Mouse (Mus musculus) naive thymus-derived CD4-positive, alpha-beta T cell, adult 5 months (primary cell): ENCODE results near the gene Etaa1. TPM values are rescaled to one million over a fixed set of nuclear protein-coding genes. Genes with fewer than 3 reads are reported as not detected.

Experiments used
- polyA plus RNA-seq: library from polyadenylated mRNA; unstranded; fragments of 100-300 nt; shearing (Covaris generic); gene quantifications from one replicate; pipeline ENCODE4 v1.2.1, GENCODE M21; 2017

The Etaa1 gene
- polyA plus RNA-seq: 18.8 TPM

GRCm38 (mm10) chr11:17953231-17954134, at the start of gene Etaa1:
Gene Etaa1 (minus strand): TSS chr11:17953875.

